Mouse (Mus musculus): ENCODE results near the gene Tshz2. TPM values are rescaled to one million over a fixed set of nuclear protein-coding genes. Genes with fewer than 3 reads are reported as not detected.
"Not testable (repeated sequence)": the region's sequence is repeated elsewhere in the genome, so short reads cannot be mapped to it uniquely, and the experiment has no call there.

Gene Tshz2
- polyA plus RNA-seq, 1 experiment from 2014 or later, result not detected

DNA sequence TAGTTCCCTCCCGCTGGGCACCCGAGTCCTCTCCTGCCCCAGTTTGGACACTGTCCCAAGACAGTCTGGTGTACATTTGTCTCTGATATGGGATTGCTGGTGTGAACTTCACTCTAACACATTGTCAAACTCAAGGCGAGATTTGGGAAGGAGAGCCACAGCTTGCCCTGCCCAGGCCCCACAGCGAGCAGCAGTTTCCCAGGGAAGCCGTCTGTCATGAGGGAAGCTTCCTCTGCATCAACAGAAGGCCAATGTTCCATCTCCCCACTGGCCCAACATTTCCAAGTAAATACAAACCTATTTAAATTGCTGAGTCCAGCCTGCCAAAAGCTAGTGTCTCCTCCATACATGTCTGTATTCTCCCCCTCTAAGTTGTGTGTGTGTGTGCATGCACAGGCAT lies 218.8 kb downstream of the Tshz2 start:
- Histone ChIP-seq H3K27ac (no peak overlapping the region), H3K79me2 (ENCODE audit: inconsistent target) (no peaks in the 10 kb centered on the region), H3K4me3 (ENCODE audit: inconsistent target) (no peak overlapping the region), H3K36me3 (ENCODE audit: inconsistent target) (no peaks in the 10 kb centered on the region)
- 85% methylated on average over 5 of the region's 5 CpGs for WGBS (ENCODE audit: missing documents)

DNA sequence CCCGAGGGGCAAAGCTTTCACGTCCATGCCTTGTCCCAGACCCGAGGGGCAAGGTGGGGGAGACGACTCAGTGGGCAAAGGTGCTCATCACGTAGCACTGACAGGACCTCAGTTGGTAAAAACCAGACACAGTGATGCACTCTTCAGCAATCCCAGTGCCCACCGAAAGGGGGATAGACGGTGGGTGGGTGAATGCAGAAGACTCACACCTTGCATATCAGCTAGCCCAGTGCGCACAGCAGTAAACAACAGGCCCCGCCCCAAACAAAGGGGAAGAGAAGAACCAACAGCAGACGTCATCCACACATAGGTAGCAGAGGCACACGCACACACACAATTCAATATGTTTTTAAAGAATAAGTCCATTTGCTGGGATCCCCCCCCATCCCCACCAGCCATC lies 221.7 kb downstream of the Tshz2 start:
- 82% methylated on average over 11 of the region's 11 CpGs for WGBS (ENCODE audit: missing documents)
- Histone ChIP-seq H3K36me3 (ENCODE audit: inconsistent target) (no peaks in the 10 kb centered on the region), H3K27ac (no peak overlapping the region), H3K79me2 (ENCODE audit: inconsistent target) (no peaks in the 10 kb centered on the region), H3K4me3 (ENCODE audit: inconsistent target) (no peak overlapping the region)

DNA sequence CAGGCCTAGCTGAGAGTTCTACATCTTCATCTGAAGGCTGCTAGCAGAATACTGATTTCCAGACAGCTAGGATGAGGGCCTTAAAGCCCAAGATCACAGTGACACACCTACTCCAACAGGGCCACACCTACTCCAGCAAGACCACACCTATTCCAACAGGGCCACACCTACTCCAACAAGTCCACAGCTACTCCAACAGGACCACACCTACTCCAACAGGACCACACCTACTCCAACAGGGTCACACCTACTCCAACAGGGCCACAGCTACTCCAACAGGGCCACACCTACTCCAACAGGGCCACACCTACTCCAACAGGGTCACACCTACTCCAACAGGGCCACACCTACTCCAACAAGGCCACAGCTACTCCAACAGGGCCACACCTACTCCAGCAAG lies 224.2 kb downstream of the Tshz2 start:
- H3K36me3 ChIP-seq (ENCODE audit: inconsistent target); H3K27ac ChIP-seq; H3K4me3 ChIP-seq (ENCODE audit: inconsistent target): not testable (repeated sequence)

DNA sequence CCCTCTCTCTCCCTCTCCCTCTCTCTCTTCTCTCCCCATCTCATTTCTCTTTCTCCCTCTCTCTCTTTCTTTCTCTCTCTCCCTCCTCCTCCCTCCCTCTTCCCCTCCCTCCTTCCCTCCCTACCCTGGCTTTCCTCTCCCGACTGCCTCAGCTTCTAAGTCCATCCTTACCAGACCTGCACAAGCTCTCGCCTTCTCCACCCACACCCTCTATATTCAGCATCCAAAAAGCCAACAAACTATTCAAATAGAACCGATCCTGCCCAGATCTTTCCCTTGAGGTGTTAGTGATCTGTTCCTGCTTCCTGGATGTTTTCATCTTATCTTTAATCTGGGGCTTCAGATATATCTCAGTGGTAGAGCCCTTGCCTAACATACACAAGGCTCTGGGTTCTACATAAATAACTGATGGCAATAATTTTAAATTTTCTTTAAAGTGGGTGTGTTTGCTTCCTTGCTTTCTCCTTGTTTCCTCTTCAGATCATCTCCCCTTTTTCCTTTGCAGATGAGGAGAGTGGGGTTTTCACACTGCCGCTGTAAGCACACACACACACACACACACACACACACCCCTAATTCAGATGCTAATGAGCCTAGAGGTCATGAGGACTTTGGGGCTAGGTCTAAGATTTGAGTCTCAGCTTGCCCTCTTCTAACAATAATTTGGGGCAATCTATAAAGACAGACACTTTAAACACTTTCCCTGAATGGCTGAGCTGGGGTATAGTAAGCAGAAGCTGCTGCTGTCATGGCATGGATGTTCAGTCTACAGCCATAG lies 226.5 kb downstream of the Tshz2 start:
- WGBS (ENCODE audit: missing documents), result 69% methylated on average over 4 of the region's 4 CpGs
- no peaks in the 10 kb centered on the region for H3K79me2 ChIP-seq (ENCODE audit: inconsistent target)
- no peaks in the 10 kb centered on the region for H3K36me3 ChIP-seq (ENCODE audit: inconsistent target)
- no peak overlapping the region for H3K4me3 ChIP-seq (ENCODE audit: inconsistent target)
- H3K27ac ChIP-seq, result no peak overlapping the region

More for the DNA sequence above, 224.2 kb downstream of the Tshz2 start:
- H3K79me2 ChIP-seq (ENCODE audit: inconsistent target), result not testable (repeated sequence)

DNA sequence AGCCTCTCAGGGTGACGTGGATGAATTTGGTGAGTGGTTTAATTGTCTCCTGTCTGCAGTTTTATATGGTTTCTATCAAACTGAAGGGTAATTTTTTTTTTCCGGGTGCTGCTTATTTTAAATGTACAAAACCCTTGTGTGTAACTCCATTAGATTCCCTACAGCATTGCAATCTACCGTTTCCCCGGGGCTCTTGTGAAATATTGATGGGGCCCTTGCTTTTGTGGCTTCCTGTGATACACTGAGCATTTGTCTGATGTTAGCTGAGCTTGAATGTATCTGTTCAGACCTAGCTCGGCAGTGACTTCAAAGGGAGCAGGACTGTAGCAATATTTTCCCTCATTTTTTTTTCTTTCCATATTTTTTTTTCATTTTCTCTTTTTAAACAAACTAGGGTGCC lies 228.1 kb downstream of the Tshz2 start:
- WGBS (ENCODE audit: missing documents), result 26% methylated on average over 4 of the region's 5 CpGs
- Histone ChIP-seq H3K79me2 (ENCODE audit: inconsistent target) (no peaks in the 10 kb centered on the region), H3K36me3 (ENCODE audit: inconsistent target) (no peaks in the 10 kb centered on the region), H3K27ac (no peak overlapping the region), H3K4me3 (ENCODE audit: inconsistent target) (no peak overlapping the region)

DNA sequence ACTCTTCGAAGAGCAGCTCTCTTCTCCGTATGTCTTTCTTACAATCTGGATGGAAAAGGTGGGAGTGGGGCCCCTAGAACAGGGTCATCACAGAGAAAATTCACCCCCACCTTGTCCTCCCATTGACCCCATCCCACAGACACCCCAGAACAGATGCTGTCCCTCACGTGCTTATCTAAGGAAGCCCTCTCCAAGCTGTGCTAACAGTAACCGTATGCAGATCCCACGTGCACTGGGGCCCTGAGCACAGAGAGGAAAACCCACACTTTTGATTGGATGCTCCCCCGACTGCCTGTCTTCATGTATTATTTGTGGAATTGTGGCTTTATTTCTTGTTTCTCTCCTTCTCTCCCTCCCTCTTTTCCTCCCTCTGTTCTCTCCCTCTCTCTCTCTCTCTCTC lies 229.9 kb downstream of the Tshz2 start:
- H3K36me3 ChIP-seq (ENCODE audit: inconsistent target), result no peaks in the 10 kb centered on the region
- WGBS (ENCODE audit: missing documents), result 65% methylated on average over 6 of the region's 6 CpGs
- H3K4me3 ChIP-seq (ENCODE audit: inconsistent target), result no peak overlapping the region
- no peaks in the 10 kb centered on the region for H3K79me2 ChIP-seq (ENCODE audit: inconsistent target)
- no peak overlapping the region for H3K27ac ChIP-seq

DNA sequence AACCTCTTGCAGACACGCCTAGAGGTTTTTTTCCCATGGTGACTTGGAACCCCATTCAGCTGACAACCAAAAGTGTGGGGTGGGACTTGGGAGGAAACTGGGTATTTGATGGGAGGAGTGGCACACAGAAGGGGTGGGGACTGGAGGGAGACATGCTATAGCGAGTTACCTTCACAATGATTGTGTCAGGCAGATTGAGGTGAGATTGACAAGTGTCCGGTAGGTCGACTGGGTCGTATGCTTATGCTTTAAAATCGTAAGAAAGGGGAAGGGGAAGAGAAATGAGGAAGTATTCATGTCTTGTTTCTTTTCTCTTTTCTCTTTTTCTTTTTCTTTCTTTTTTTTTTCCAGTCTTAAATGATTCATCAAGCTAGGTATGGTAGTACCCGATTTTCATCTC lies 236.7 kb downstream of the Tshz2 start:
- no peaks in the 10 kb centered on the region for H3K79me2 ChIP-seq (ENCODE audit: inconsistent target)
- H3K36me3 ChIP-seq (ENCODE audit: inconsistent target), result no peaks in the 10 kb centered on the region
- no peak overlapping the region for H3K27ac ChIP-seq
- no peak overlapping the region for H3K4me3 ChIP-seq (ENCODE audit: inconsistent target)
- 12% methylated on average over 7 of the region's 7 CpGs for WGBS (ENCODE audit: missing documents)

DNA sequence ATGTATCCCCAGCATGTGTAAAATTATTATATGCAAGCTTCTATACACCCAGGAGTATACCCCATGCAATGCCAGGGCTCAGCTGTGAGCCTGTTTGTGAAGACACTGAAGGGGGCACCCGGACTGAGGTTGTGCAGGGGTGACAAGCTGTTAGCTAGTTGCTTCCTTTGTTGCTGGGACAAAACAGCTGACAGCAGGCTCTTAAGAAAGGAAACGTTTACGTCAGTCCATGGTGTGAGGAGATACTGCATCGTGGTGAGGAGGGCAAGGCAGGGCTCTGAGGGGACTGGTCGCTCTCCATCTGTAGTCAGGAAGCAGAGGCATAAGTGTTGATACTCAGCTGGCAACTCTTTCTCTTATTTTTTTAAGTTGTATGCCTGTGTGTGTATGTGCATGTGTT lies 237.7 kb downstream of the Tshz2 start:
- WGBS (ENCODE audit: missing documents), result 21% methylated on average over 5 of the region's 5 CpGs

DNA sequence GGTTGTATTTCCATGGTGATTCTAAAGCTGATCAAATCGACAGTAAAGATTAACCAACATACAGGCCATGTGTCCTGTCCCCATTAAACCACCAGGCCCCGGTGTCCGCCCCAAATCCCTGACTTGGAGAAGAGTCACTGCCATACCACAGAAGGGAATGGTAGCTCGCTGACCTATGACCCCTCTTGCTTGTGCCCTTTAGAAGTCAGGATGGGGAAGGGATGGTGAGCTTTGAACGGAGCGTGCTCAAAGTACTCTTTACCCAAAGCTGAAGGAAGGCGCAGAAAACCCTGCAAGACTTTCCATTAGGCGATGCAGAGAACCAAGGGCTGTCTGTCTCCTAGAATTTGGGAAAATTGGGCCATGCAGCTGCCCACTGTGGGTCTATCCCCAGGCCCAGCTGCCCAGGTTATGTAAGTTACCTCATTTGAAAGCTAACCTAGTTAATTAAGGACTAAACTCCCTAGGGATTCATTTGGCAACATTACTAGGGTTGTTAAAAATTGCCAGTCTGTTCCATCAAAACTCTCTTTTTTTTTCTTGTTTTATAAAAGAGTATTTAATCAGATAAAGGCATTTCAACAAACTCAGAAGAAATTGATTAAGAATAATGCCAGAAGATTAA lies 238.7 kb downstream of the Tshz2 start:
- Histone ChIP-seq H3K36me3 (ENCODE audit: inconsistent target) (no peaks in the 10 kb centered on the region), H3K79me2 (ENCODE audit: inconsistent target) (no peaks in the 10 kb centered on the region), H3K27ac (no peak overlapping the region), H3K4me3 (ENCODE audit: inconsistent target) (no peak overlapping the region)
- 90% methylated on average over 8 of the region's 8 CpGs for WGBS (ENCODE audit: missing documents)

More for the DNA sequence above, 237.7 kb downstream of the Tshz2 start:
- Histone ChIP-seq H3K36me3 (ENCODE audit: inconsistent target) (no peaks in the 10 kb centered on the region), H3K4me3 (ENCODE audit: inconsistent target) (no peak overlapping the region), H3K27ac (no peak overlapping the region), H3K79me2 (ENCODE audit: inconsistent target) (no peaks in the 10 kb centered on the region)

DNA sequence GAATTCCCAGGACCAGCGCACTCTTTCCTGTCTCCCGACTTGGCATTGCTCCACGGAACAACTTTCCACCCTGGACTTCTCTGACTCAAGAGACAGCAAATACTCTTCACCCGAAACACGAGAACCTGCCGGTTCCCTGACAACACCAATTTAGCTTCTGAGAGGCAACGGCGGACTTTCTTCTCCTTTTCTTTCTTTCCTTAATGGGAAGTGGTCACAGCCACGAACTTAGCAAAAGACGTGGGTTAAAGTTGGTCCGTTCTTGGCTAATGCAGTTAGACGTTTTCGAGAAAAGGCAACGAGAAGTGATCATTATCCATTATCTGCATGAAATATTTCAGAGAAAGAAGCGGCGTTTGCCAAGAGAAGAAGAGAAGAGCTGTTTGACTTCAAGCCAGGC lies 240.6 kb downstream of the Tshz2 start:
- Histone ChIP-seq H3K36me3 (ENCODE audit: inconsistent target) (no peaks in the 10 kb centered on the region), H3K79me2 (ENCODE audit: inconsistent target) (no peaks in the 10 kb centered on the region), H3K27ac (no peak overlapping the region), H3K4me3 (ENCODE audit: inconsistent target) (no peak overlapping the region)
- 19% methylated on average over 16 of the region's 16 CpGs for WGBS (ENCODE audit: missing documents)

DNA sequence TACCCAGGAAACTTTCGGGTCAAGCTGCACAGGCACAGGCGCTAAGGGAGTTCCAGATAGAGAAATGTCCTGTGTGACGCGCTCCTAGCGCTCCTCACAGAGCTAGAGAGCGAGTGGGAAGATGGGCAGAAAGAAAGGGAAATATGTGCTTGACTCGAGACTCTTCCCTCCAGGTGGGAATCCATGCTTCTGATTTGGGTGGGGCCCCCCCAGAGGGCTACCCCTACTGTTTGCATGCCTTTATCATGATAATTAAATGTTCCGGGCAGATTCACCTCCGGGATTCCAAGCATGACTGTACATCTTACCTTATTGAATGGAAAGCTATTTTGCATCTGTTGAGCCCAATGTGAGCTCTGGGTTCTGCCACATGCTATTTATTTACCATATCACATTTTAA lies 255.1 kb downstream of the Tshz2 start:
- 85% methylated on average over 9 of the region's 9 CpGs for WGBS (ENCODE audit: missing documents)
- Histone ChIP-seq H3K36me3 (ENCODE audit: inconsistent target) (no peaks in the 10 kb centered on the region), H3K4me3 (ENCODE audit: inconsistent target) (no peak overlapping the region), H3K79me2 (ENCODE audit: inconsistent target) (no peaks in the 10 kb centered on the region), H3K27ac (no peak overlapping the region)

DNA sequence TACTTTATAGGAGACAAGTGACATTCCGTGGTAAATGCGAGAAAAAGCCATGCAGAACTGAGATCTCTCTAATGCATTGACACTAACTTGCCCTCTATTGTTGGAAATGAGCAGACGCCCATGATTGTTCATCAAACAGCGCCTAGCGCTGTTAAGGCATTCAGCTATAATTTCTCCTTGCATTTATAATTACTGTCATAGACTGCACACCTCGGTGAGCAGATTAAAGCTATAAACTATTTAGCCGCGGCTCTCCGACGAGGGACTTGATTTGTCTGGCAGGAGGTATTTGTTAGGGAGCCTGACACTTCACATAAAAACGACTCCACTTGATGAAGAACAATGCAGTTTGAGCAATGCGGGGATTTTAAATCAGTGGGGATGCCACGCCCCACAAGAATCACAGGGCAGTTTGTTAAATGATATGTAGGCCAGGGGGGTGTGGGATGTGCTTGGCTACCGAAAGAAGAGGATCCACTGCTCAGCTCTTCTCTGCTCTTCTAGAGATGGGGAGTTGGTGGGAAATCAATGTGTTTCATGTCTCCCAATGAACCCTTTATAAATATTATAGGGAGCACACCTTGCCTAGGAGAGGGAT lies 259.7 kb downstream of the Tshz2 start:
- Histone ChIP-seq H3K4me3 (ENCODE audit: inconsistent target) (no peak overlapping the region), H3K36me3 (ENCODE audit: inconsistent target) (no peaks in the 10 kb centered on the region), H3K79me2 (ENCODE audit: inconsistent target) (no peaks in the 10 kb centered on the region), H3K27ac (no peak overlapping the region)
- 83% methylated on average over 14 of the region's 14 CpGs for WGBS (ENCODE audit: missing documents)

DNA sequence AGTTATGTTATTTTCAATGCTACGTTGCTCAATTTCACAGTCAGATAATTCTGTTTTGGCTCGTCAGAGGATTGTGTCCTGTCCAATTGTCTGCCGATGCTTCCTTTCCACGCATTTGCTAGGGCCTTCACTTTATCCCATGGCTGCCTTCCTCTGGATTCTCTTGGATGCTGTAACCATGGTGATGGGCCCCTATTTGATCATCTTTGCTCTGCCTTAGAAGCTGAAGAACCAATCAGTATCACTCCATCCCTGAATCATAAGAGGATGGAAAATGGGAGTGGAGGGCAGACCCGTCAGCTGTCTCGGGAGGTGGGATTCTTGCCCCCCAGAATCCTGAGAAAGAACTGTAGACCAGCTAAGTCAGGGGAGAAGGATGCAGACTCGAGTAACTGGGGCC lies 270.1 kb downstream of the Tshz2 start:
- no peaks in the 10 kb centered on the region for H3K36me3 ChIP-seq (ENCODE audit: inconsistent target)
- no peak overlapping the region for H3K27ac ChIP-seq
- no peak overlapping the region for H3K4me3 ChIP-seq (ENCODE audit: inconsistent target)
- no peaks in the 10 kb centered on the region for H3K79me2 ChIP-seq (ENCODE audit: inconsistent target)
- WGBS (ENCODE audit: missing documents), result 86% methylated on average over 7 of the region's 7 CpGs

DNA sequence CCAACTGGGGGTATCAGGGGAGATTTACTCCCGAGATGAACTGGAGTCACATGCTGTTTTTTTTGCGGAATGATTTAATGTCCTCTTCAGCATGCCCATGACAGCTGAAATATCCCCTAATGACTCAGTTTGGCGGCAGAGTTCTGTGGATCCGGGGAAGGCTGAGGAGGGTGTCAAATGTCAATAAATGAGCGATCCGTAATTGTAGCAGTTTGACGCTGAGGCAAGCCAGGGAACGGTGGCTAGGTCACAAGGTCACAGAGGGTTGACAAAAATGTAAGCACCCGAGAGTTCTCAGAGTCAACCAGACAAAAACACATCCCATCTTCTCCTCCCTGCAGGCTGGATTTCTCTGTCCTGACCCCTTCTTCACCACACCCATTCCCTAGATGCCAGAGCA lies 273.6 kb downstream of the Tshz2 start:
- no peaks in the 10 kb centered on the region for H3K36me3 ChIP-seq (ENCODE audit: inconsistent target)
- no peak overlapping the region for H3K27ac ChIP-seq
- no peaks in the 10 kb centered on the region for H3K79me2 ChIP-seq (ENCODE audit: inconsistent target)
- 29% methylated on average over 9 of the region's 9 CpGs for WGBS (ENCODE audit: missing documents)
- no peak overlapping the region for H3K4me3 ChIP-seq (ENCODE audit: inconsistent target)

DNA sequence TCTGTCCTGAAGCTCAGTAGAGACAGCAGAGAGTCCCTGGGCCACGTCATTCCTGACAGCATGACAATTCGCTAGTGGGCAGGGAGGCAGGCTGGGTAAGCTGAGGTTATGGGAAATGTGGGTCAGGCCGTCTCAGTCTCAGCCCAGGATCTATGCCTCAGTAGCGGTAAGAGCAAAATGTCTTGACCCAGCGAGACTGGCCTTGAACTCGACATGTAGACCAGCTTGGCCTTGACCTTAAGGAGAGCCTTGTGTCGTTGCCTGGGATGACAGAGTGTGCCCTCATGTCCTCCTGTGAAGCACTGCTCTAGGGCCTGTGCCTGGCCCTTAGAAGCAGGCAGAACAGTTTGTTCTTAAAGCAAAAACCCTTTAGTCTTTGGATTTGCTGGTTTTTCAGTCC lies 275.2 kb downstream of the Tshz2 start:
- Histone ChIP-seq H3K4me3 (ENCODE audit: inconsistent target) (no peak overlapping the region), H3K79me2 (ENCODE audit: inconsistent target) (no peaks in the 10 kb centered on the region), H3K36me3 (ENCODE audit: inconsistent target) (no peaks in the 10 kb centered on the region), H3K27ac (no peak overlapping the region)
- WGBS (ENCODE audit: missing documents), result 89% methylated on average over 7 of the region's 7 CpGs
